Mouse (Mus musculus): Measurements from ENCODE around the gene Nploc4.

Gene Nploc4

GRCm38 (mm10) chr11:120341661-120342060, 95.8 kb downstream of the Nploc4 start:
- DNase-seq (ENCODE audit: low read depth, low spot score), result no peak

- no peak for DNase-seq (ENCODE audit: low read depth, low spot score)
Measured at GRCm38 (mm10) chr11:120339978-120340513, 97.5 kb downstream of the Nploc4 start.

GRCm38 (mm10) chr11:120338786-120339185, 98.7 kb downstream of the Nploc4 start:
- DNase-seq (ENCODE audit: low read depth, low spot score), result no peak

GRCm38 (mm10) chr11:120337447-120337846, 100.1 kb downstream of the Nploc4 start:
- DNase-seq (ENCODE audit: low read depth, low spot score), result no peak

GRCm38 (mm10) chr11:120335431-120336021, 102.0 kb downstream of the Nploc4 start:
- DNase-seq (ENCODE audit: low read depth, low spot score), result no peak

Data from CD4-positive, CD25-positive, alpha-beta regulatory T cell, adult 2 months (primary cell).